Mouse (Mus musculus) spleen, postnatal 10 days (tissue): ENCODE measurements around the gene Dnajb1.
A peak's percentile ranks its signal among the peaks of the same experiment; 100 is the strongest.

Source experiments
- DNase-seq, 2 experiments: peaks; one replicate each; pipeline ENCODE4 v3.0.0; 2021 to 2022; ENCODE audit warnings: low spot score in 2 of 2

Gene Dnajb1

GRCm38 (mm10) chr8:83653662-83654017, 45.6 kb downstream of the Dnajb1 start:
- peak in 1 of 2 experiments; percentile 19 for DNase-seq

DNA sequence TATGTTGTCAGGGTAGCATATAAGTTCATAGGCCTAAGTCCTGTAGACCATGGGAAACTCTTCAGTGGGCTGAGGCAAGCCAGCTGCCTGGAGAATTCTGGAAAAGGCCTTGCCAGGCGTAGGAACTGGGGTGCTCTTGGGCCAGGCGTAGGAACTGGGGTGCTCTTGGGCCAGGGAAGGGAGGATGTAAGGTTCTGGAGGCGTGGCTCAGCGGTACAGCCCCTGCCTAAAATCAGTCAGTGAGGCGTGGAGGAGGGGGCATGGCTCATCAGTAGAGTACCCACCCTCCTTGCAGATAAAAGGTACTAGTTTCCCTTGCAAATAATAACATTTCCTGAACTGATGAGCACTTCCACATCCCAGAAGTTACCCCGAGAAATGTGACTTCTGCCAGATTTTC, 46.7 kb downstream of the Dnajb1 start:
- no peak for DNase-seq

GRCm38 (mm10) chr8:83656043-83656442, 48.0 kb downstream of the Dnajb1 start:
- DNase-seq, result no peak

- peak in 1 of 2 experiments; percentile 63 for DNase-seq
These were observed 48.7 kb downstream of the Dnajb1 start for GRCm38 (mm10) chr8:83656484-83657246.

GRCm38 (mm10) chr8:83660545-83660944, 52.6 kb downstream of the Dnajb1 start:
- DNase-seq, result no peak

GRCm38 (mm10) chr8:83660995-83661680, 53.1 kb downstream of the Dnajb1 start:
- no peak for DNase-seq
